Mouse (Mus musculus) mouse trophoblast stem cell (cell line): Measurements from ENCODE around the gene Olfr518.

Experiments
- in situ Hi-C, 2 experiments: fragments of 300-500 bp; cut with MseI, MboI; formaldehyde crosslinking; loops; 2 replicates in 1 of 2; 3 replicates in 1 of 2; pipeline ENCODE4 v1.15.1; 2025

Olfr518 gene

GRCm38 (mm10) chr7:108884906-108885305 is at the start of gene Olfr518:
Gene Olfr518 (minus strand): TSS chr7:108885006.
- in situ Hi-C loops = no loop called here

DNA sequence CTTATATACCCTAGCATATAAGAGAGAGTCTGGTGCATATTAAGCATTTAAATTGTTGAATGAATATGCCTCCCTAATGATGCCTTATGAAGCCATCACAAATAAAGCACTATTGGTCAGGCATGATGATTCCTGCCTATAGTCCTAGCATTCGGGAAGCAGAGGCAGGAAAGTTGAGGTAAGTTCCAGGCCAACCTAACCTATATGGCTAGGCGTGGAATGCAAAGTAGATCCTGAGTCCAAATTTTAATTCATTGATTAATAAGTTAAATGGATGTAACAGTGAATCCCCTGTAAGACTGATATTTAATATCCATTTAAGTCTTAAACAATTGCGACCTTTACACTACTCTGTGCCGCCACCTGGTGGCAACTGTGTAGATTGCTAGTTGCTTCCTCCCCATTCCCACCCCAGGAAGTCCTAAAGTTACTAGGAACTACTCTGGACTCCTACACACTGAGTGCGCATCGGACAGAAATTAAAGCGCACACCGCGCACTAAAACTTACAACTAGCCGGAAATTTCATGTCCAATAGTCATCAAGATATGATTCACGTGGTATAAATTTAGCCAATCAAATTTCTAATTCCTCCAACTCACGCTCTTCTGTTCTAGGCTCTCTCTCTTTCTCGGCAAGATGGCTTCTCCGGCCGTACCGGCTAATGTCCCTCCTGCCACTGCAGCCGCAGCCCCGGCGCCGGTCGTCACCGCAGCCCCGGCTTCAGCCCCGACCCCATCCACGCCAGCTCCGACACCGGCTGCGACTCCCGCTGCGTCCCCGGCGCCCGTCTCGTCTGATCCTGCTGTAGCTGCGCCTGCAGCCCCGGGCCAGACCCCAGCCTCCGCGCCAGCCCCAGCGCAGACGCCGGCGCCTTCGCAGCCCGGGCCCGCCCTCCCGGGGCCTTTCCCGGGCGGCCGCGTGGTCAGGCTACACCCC is 49.3 kb upstream of the Olfr518 start, which contains the start of gene Eif3f:
Gene Eif3f, plus strand, starts transcription at position 624 of the 938 bp plus-strand sequence.
- in situ Hi-C loops = loop anchor here in 1 of 2 experiments (5.0 kb wide), 1 partner anchor 117 kb away; no protein-coding TSS in a partner anchor

DNA sequence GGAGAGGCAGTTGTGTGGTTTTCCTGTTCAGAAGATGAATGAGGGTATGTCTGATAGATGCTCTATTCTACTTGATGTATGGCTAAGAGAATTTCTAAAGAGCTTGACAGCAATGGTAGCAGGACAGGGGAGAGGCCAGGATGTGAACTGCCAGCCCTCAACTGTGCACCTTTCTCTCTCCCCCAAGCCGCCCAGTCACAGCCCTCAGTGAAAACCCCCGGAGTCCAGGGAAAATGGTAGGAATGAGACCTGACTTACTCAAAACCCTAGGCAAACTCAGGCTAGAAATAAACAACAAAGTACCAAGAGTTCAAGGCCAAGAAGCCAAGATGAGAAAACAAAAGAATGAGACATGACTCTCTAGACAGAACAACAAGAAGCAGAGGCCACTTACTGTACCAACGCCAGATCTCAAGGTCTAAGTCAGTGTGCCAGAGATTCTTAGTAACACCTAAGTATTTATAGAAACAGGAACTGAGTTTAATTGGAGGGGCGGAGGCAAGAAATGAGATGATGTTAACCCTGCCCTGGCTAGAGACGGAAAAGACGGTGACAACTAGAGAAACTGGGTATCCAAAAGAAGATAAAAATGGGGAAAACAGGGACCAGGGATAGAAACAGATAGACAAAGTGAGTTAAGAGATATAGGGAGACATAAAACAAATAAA is 45.1 kb upstream of the Olfr518 start, which contains the start of gene Nlrp10:
Gene Nlrp10, minus strand, starts transcription at position 453 of the 668 bp plus-strand sequence.
- in situ Hi-C loops = loop anchor here in 1 of 2 experiments (5.0 kb wide), 1 partner anchor 113 kb away; no protein-coding TSS in a partner anchor

DNA sequence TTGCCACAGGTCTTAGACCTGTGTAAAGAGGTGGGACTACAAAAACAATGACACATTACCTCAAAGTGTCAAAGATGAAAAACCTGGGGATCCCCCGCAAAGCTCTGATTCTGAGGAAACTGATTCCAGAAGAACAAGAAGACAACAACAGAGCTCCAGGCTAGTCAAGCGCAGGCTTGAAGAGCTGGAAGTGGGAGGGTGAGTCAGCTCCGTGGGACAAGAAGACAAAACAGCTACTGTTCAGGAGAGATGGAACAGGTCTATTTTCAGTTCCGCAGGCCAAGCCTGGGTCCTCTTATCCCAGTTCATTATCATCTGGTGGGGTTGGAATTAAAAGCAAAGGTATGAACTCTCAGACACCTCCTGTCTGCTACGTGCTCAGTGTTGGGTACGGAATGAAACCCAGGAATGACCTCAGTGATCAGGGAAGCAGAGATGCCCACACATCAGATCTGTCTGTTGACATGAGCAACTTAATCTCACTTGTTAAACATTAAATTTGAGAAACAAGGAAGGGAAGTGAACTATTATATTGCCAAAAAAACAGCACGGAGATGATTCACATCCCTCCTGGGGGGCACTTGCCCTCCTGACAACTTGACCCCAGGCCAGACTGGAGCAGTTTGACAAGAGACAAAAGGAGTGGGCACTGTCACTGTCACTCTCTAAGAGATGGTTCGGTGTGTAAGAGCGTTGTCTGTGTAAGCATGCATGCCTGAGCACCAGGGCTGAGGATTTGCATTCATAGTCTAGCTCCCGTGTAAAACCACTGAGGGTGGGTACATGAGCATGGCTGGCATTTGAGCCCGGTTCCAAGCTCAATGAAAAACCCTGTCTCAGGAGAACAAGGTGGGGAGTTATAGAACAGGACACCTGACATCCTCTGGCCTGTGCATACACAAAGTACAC is 43.7 kb upstream of the Olfr518 start:
- in situ Hi-C loops = no loop called here

- in situ Hi-C loops = no loop called here
Measured at GRCm38 (mm10) chr7:108927043-108927442, 42.2 kb upstream of the Olfr518 start.

DNA sequence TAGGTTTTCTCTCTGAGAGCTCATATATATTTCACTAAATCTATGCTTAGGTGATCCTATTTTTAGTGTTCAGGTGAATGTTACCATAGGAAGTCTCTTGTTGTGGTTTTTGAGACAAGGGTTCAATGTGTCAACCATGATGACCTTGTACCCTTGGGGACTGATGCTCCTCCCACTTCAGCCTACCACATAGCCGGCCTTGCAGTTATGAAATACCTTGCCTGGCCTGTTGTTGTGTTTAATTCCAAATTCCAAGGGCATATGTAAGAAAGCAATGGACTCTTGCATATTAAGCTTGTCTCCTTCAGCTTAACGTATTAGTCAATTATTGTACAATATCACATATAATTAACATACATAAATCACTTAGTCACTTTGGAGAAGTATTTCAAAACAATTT is 19.2 kb upstream of the Olfr518 start:
- in situ Hi-C loops = no loop called here

DNA sequence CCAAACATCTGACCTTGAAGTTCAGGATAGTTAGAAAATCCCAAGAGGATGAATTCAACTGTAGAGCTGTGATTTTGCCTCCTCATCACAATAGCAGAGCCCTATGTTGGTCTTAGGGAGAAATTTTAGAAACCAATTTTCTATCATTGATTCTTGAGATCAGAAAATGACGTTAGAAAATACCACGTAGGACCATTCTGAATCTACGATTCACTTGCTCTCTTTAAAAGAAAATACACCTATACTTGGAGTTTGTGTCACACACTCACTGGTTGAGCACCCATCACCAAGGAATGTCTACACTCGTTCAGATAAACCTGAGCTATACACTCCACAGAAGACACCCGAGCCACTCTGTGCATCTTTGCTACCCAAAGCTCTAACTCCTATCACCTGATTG is 9.5 kb upstream of the Olfr518 start, which contains the start of gene Olfr519:
Gene Olfr519, minus strand, starts transcription at position 101 of the 400 bp plus-strand sequence.
- in situ Hi-C loops = no loop called here

DNA sequence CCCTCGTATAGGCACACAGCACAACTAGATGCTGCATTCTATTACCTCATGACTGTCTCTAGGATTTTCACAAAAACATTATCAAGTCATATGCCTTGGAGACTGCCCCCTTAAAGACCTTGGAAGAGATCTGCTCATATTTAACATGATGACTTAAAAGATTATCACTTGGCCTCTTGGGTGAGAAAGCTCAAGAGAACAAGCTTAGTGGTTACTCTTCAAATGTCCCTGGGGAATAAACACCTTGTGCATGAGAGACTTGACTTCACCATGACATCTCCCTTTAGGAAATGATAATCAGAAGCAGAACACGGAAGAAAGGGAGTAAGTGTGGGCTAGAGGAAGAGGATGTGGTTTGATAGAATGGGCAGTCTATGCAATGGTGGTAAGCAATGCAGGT is 12.5 kb downstream of the Olfr518 start, which contains the start of gene Olfr517:
Gene Olfr517, minus strand, starts transcription at position 101 of the 400 bp plus-strand sequence.
- in situ Hi-C loops = no loop called here

DNA sequence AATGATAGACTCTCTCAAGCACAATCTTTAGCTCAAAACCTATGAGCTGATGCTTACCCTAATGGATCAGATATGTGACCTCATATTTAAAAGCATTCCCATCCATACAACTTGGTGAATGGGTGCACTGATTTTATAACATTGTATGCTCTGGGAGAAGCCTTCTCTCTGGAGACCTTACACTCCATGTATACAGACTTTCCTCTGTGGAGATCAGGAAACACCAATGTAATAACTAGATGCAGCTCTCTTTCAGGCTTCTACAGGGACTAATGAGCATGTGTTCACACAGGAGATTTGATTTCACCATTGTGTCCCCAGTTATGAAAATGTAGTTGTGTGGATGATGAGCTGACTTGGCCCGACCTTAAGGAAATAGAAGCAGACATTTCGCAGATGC is 34.4 kb downstream of the Olfr518 start, which contains the start of gene Olfr516:
Gene Olfr516, minus strand, starts transcription at position 101 of the 400 bp plus-strand sequence.
- in situ Hi-C loops = no loop called here
